Mouse (Mus musculus) NIH3T3 (cell line): ENCODE results near the gene Xbp1.
A peak's percentile ranks its signal among the peaks of the same experiment; 100 is the strongest.
"Not testable (repeated sequence)": the region's sequence is repeated elsewhere in the genome, so short reads cannot be mapped to it uniquely, and the experiment has no call there.

ENCODE experiments used
- DNase-seq: peaks from one replicate; pipeline ENCODE4 v3.0.0-alpha.2; 2012; ENCODE audit warnings: low read depth

The Xbp1 gene

DNA sequence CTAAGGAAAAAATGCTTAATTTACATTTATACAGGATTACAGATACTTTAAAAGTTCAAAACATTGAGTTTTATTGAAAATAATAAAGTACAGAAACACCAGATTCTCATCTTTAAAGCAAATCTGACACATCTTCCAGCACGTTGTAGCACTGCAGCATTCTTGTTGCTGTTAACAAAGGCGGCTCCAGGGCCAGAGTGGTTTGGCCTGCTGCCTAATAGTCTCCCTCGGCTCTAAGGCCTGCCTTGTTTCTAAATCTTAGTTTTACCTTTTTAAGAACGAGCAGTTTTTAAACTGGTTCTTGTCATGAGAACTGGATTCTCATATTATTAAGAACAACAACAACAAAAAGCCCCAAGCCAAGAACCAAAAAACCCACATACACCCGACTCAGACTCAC lies 8.4 kb downstream of the Xbp1 start:
- peak; percentile 52 for DNase-seq

DNA sequence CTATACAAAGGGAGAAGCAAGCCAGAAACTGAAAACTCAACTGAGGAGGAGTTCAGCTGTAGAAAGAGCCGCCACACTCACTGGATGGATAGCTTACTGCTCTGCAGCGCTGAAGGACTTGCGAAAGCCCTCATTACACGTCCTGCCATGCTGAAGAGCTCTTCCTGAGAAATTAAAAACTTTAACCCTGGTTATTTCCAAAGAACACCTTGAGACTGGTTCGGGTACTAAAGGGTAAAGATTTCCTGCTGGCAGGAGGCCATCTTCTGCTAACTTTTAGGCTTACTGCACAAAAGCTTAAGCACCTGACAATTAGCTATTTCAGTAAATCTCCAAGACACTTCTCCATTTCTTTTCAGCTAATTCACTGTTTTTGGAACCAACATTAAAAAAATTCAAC lies 9.7 kb downstream of the Xbp1 start:
- DNase-seq, result no peak

DNA sequence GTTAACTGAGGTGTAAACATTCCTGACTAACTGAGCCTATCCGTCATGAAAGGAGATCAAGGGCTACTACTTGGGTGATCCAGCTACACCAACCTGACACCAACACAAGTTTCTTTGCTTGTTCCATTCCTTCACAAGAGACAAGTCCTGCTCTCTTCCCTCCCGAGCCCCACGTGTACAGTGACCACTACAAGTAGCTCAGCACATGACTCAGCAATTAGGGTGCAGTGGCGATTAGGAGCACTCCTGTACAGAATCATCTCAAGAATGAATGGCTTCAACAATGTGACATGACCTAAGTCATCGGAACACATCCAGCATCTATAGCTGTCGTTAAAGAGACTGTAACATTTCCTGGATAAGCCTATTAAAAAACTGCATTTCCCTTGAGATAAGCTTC lies 10.3 kb downstream of the Xbp1 start:
- no peak for DNase-seq

DNA sequence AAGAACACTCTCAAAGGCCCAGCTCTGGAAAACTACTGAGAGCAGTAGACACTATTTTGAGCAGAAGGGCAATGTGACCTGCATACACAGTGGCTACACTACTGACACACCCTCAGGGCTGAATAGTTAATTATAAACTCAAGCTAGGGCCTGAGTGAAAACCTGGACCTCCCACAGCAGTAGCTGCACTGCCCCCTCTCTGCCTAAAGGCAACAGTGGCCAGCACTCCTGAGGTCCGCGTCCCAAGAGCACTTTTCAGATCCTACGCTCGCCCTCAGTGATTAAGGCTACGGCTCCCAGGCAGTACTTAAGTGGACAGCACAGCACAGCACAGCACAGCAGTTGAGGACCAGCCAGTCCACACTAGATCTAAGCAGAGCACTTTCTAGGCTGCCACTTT lies 12.6 kb downstream of the Xbp1 start:
- DNase-seq, result no peak

DNA sequence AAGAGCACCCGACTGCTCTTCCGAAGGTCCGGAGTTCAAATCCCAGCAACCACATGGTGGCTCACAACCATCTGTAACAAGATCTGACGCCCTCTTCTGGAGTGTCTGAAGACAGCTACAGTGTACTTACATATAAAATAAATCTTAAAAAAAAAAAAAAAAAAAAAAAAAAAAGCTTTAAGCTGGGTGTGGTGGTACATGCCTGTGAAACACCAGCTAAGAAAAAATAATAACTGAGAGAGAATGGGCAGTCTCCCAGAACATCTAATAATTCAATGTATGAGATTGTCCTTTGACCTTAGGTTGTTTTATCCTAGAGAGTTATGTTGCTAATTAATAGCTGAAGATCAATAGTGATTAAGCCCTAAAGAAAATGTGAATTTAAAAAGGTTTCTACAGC lies 17.0 kb downstream of the Xbp1 start:
- not testable (repeated sequence) for DNase-seq

DNA sequence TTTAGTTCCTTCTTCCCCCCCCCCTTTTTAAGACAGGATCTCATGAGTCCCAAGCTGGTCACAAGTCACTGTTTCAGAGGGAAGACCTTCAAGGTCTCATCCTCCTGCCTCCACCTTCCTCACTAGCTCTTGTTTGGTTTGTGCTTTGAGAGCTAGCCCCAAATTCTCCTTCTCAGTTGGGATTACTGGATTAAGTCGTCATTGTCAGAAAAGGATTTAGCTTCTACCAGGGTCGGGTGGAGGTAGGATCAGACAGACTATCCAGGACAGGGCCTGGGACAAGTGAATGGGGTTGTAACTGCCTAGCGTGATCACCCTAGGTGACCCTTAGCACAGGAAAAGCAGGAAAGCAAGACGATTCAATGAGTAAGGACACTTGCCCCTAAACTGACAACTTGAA lies 19.9 kb downstream of the Xbp1 start:
- no peak for DNase-seq

DNA sequence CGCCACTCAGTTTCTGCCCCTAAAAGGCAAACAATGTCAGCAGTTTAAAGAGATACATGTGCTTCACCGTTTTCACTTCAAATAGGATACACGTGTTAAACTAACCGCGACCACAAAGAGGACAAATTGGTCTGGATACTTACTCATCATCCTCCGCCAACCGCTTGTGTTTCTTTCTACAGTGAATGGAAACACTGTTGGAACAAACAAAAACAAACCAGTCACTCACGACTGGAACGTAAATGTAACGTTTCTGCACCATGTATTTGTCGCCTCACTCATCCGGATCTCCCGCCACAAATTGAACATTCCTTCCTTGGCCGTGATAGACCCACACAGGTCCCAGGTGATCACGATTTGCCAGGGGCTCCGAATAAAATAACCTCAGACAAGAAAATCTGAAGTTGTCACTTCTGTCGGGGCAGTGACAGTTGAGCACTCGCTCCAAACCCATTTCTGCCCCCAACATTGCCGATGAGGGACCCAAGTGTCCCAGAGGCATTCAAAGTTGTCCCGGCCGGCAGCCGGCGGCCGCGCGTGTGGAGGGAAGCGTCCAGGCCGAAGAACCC lies 20.9 kb downstream of the Xbp1 start:
- DNase-seq, result peak; percentile 32

DNA sequence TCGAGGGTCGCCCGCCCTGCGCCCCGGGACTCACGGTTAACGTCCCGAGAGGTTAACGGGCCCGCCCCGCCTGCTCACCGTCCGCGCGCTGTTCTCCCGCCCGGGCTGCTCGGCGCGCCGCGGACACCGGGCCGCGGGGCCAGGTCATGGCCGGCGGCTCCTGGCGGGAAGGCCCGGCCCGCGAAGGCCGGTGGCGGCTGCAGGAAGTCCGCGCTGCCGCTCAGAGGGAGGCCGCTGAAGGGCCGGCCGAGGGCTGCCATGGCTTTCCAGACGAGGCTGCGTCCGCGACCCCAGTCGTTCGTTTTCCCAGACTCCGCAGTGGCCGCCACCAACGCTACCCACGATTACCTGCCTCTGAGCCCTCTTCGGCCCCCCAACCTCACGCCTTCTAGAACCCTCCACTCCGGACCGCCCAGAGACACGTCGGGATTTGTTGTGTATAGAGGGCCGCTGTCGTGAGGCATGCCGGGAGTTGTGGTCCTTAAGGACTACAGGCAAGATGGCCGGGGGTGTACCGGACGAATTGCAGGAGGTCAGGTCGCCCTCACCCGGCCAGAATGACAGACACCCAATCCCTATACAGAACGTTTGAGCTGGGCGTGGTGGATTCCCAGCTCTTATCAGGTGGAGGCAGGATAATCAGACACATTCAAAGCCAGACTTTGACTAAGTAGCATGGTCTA lies 21.5 kb downstream of the Xbp1 start, which contains the start of gene Ccdc117:
Ccdc117 (minus strand) TSS at position 389 of the 683 bp plus-strand sequence.
- DNase-seq, result peak; percentile 92

DNA sequence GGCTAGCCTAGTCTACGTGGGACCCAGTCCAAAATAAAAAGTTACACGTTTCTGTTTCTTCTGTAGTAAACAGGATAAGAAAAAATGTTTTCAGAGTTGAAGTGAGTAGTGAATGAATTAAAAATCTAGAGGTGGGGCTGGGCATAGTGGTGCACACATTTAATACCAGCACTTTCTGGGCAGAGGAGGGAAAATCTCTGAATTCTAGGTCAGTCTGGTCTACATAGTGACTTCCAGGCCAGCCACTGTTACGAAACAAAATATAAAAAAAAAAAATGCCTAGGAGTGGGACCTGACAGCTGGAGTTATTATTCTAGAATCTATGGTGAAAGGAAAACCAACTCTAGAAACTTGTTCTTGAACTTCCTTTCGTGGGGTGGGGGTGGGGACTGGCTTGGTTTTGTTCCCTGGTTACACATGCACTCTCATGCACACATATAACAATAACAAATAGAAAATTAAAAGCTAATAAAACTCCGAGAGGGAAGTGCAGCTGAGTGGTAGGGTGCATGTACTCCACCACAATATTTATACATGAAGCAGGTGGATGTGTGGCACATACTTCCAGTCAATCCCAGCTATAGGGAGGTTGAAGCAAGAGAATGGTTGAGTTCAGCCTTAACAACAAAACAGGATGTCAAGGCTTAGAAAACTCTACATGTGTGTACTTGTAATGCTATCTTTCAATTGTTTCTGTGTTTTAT lies 22.2 kb downstream of the Xbp1 start:
- DNase-seq, result no peak

DNA sequence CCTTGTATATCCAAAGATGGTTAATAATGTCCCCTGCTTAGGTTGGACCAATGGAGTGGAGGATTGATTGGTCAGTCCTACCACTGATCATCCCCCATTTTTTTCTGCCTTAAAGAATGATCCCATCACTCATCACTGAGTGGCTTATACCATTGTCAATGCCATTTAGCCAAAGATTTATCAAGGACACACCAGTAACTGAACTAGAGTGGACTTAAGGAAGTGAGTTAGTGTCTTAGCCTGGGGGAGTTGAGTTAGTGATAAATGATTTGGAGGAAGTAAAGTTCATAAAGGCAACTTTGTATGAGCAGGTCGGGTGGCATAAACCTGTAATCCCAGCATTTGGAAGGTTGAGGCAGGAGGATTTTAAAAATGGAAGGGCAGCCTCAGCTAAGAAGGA lies 22.8 kb downstream of the Xbp1 start:
- no peak for DNase-seq

DNA sequence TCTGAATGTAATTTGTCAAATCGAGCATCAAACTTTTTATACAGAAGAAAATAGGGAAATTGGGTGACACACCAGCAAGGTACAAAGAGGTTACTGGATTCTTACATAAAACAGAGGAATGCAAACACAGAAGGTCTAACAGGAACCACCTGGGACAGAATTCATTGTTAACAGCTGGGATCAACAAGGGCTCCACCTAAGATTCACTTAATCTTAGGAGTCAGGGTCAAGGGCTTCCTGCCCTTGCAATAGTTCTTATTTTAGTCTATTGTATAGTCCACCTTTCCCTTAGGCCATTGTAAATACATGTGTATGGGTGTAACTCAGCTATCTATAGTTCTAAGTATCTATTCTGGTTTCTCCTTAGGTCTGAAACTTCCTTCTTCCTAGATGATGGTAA lies 24.2 kb downstream of the Xbp1 start:
- DNase-seq, result not testable (repeated sequence)

DNA sequence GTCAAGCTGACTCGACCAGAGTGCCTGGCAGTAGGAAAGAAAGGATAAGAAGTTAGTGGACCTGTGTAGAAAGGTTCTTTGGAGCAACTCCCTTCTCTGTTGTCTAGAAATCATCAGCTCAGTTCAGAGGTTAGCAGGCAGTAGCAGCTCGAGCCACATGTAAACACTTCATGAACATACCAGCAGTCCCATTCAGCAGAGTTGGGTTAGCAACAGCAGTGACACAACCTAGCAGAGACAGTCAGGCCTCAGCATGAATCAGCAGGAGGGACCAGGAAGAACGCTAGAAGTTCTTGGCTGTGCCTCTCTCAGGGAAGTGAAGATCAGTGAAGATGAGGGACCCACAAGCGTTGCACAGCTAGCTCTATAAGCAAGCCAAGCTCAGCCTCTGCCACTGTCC lies 25.0 kb downstream of the Xbp1 start:
- no peak for DNase-seq

DNA sequence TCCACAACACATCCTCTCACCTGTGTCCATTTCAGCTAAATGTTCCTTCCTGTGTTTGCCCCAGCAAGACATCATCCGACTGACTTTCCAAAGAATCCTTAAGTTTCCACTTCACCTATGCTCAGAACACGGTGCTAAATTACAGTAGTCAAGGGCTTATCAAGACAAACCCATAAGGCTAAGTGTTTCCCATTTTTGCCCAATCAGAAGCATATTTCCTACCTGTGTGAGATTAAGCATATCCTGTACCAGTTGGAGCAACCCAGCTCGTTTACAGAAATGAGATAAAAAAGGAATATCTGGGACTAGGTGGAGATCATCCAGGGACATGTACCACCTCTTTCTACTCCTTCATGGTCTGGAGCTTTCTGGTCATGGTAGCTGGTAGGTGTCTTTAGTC lies 26.2 kb downstream of the Xbp1 start:
- no peak for DNase-seq

DNA sequence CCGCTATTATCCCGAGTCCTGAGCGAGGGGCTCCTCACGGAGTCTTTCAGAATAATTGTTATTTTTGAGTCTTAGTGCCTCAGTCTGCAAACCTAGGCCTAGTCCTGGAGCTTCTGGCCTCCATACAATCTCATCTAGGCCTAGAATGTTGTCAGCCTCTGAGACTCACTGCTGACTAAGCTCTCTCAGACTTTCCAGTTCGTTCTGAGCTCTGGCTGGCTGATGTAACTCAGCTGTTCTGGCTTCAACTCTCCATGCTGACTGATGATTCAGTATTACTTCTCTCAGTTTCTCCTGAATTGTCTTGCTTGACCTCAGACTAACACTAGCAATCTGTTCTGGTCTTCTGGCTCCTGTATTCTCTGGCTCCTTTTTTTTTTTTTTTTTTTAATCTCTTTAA lies 31.0 kb downstream of the Xbp1 start:
- DNase-seq, result peak; percentile 54

DNA sequence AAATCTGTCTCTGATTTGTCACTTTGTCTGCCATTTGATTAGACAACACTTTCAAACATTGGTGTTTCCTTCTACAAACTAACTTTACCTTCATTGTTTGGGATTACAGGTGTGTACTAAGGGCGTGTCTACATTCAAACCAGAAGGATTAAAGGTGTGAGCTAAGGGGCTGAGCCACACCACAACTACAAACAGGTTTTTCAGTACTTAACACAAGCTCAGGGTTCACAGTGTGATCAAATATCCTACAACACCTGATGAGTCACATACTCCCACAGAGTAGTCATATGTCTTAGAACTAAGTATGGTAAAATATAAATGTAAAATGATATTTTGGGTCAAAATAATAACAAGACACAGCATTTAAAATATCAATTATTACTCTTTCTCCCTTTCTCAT lies 31.5 kb downstream of the Xbp1 start:
- no peak for DNase-seq

DNA sequence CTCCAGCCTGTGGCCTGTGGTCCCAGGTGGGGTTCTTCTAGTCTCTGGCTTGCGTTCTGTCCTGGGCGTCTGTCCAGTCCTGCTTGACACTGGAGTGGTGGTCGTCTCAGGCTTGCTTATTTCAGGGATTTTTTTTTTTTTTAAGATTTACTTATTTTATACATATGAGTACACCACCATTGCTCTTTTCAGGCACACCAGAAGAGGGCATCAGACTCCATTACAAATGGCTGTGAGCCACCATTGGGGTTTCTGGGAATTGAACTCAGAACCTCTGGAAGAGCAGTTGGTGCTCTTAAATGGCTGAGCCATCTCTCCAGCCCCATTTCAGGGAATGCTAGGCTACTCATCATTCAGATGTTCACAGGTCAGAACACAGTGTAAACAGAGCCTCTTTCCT lies 39.8 kb downstream of the Xbp1 start:
- DNase-seq, result no peak

DNA sequence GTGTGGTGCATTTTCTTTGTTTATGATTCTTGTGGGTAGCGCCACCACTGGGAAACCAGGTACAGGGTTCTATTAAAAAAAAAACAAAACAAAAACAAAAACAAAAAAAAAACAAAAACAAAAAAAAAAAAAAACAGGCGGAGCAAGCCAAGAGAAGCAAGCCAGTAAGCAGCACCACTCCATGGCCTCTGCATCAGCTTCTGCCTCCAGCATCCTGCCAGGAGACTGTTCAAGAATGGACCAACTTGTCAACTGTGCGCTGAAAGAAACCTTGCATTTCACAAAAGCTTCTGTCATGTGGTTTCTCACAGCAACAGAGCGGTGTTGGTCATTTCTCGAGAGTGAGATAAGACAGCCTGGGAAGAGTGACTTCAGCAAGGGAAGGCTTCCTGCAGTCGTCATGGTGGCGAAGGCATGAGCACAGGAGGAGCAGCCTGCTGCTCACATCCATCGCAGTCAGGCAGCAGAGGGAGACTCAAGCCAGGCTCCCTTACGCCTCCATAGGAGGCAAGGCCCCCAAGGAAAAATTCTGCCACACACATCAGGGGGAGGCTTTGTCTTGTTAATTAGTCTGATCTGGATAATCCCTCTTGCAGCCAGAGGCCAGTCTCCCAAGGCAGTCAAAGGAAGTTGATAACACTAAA lies 42.3 kb downstream of the Xbp1 start:
- peak; percentile 23 for DNase-seq

DNA sequence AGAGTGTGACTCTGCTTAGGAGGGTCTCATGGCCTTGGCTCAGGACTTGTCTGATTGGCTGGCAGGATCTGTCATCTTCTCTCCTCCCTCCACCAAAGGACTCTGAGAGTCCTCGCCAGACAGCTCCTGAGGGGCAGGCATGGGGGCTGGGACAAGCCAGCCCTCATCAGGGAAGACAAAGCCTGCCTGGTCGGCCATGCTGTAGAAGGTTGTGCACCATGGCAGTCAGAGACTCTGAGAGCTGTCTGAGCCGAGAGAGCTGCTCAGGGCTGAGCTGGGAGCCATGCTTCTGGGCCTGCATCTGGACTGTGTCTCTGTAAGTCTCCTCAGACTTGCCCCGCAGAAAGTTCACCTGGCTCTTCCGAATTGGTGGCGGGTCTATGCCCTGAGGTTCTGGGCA lies 43.4 kb downstream of the Xbp1 start:
- DNase-seq, result no peak

DNA sequence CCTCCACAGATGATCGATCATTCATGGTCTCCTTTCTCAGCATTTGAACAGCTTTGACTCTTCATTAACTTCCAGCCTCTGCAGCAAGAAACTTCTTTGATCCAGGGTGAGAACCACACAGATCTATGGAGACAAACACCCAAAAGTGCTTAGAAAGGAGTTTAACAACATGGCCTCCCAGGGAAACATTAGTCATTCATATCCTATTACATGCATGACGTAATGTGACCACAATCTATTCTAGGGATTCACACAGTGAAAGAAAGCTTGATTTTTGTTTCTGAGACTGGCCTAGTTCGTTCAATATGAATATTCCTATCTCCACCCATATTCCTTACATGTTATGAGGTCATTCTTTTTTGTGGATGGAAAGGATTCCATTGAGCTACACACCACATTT lies 45.1 kb downstream of the Xbp1 start:
- peak; percentile 62 for DNase-seq

DNA sequence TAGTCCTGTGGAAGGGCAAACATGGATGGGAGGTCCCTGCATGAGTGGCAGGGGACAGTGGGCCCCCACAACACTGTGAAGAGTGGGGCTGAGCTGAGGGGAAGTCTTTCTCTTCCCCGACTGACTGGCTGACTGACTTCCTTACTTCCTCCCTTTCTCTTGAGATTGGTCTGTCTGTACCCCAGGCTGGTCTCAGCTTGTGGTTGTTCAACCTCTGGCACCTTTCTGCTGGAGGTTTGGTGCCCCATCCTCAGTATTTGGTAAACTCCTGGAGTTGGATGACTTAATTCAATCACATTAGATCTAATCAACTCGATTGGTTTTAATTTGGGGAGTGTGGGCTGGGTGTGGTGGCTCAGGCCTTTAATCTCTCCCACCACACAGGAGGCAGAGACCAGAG lies 46.0 kb downstream of the Xbp1 start:
- DNase-seq, result no peak

DNA sequence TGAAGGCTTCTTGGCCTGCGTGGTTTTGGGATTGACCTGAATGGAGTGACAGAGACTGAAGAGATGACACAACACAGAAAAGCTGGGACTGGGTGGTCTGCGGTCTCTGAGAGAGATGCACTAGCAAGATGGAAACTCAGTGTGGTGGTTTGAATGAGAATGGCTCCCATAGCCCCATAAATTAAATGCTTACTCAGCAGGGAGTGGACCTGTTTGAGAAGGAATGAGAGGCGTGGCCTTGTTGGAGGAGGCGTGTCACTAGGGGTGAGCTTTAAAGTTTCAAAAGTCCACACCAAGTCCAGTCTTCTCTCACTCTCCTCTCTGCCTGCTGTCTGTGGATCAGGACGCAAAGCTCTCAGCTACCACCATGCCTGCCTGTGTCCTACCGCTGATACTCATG lies 47.2 kb downstream of the Xbp1 start:
- DNase-seq, result no peak

DNA sequence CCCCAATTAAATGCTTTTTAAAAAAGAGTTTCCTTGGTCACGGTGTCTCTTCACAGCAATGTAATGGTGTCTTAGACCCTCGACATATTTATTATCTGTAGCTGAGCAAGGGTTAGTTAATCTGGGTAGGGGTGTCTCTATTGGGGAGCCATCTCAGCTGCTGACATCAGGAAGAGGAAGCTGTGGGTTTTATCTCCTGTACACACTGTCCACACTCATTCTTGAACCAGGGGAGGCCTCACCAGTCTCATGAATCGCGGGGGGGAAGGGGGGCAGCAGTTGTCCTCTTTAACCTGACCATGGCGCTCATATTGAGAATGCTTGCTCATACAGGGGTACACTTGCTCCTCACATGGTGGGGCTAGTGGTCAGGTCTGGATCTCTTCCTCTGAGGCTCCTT lies 47.6 kb downstream of the Xbp1 start:
- no peak for DNase-seq

DNA sequence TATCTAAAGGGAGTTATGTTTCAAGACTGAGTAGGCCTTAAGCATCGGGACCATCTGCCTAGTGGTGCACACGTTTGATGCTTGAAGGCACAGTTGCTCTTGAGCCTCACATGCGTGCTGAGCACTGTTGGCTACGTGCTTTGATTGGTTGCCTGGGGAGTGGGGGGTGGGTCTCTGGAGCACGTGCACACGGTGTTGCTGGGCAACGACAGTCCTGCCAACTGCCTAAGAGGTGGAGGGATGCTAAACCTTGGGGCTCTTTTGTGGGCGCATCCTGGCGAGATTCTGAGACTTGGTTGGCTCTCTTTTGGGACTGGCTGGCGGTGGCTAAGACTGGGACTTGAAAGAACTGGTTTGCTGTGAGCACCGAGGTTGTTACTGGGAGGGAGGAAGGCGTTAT lies 49.0 kb downstream of the Xbp1 start, which contains the start of gene Ankrd36:
Ankrd36 (plus strand) TSS at position 211 of the 400 bp plus-strand sequence.
- no peak for DNase-seq
